8 mouse cellular contexts compared by ENCODE assay signal in genomic region chr19:9065621-9066561, GRCm38 (mm10). TPM values are rescaled to one million over a fixed set of nuclear protein-coding genes. Genes with fewer than 3 reads are reported as not detected.
DNase-seq lines count a peak whose midpoint lies in the region; ATAC-seq and TF ChIP-seq lines count a peak whose summit lies in the region.

No protein-coding gene starts in this region.

- H3K27ac ChIP-seq in heart, adult 2 months, result peak overlapping the region; percentile 38
- H3K27ac ChIP-seq in embryonic facial prominence, embryonic 15.5 days (replicated peaks), result peak overlapping the region; percentile 9
- peak overlapping the region; percentile 59 for H3K27ac ChIP-seq in neural tube, embryonic 13.5 days (replicated peaks)

- TF ChIP-seq EP300 in heart, adult 2 months (IDR thresholded peaks at IDR 0.05; ENCODE audit: insufficient read depth, low read depth, low read length), result no peak

- H3K79me2 ChIP-seq in heart, adult 2 months (replicated peaks; ENCODE audit: control insufficient read depth, insufficient read depth, low read length), result no peaks in the 10 kb centered on the region
- H3K79me2 ChIP-seq in C2C12 (ENCODE audit: control insufficient read depth, insufficient read depth), result no peaks in the 10 kb centered on the region

- peaks cover 2% of the 10 kb centered on the region; the same call in 1 of the 2 replicates for H3K36me3 ChIP-seq in heart, adult 2 months (ENCODE audit: control insufficient read depth, insufficient read depth, low read length)
- H3K36me3 ChIP-seq in C2C12 (ENCODE audit: control insufficient read depth, insufficient read depth), result no peaks in the 10 kb centered on the region
- no peaks in the 10 kb centered on the region for H3K36me3 ChIP-seq in embryonic facial prominence, embryonic 15.5 days
- no peaks in the 10 kb centered on the region for H3K36me3 ChIP-seq in neural tube, embryonic 13.5 days

- H3K4me2 ChIP-seq in embryonic facial prominence, embryonic 15.5 days (replicated peaks), result no peak overlapping the region
- no peak overlapping the region for H3K4me2 ChIP-seq in neural tube, embryonic 13.5 days

- H3ac ChIP-seq in C2C12 (ENCODE audit: control insufficient read depth, insufficient read length, low read depth), result no peak overlapping the region

- no peaks in the 10 kb centered on the region for H3K9me3 ChIP-seq in embryonic facial prominence, embryonic 15.5 days (replicated peaks)
- H3K9me3 ChIP-seq in neural tube, embryonic 13.5 days, result no peaks in the 10 kb centered on the region

- H3K27me3 ChIP-seq in heart, adult 2 months (ENCODE audit: control insufficient read depth, insufficient read depth, low read length), result no peaks in the 10 kb centered on the region
- H3K27me3 ChIP-seq in C2C12 (ENCODE audit: control insufficient read depth, insufficient read depth, insufficient read length), result no peaks in the 10 kb centered on the region
- no peaks in the 10 kb centered on the region for H3K27me3 ChIP-seq in embryonic facial prominence, embryonic 15.5 days
- H3K27me3 ChIP-seq in neural tube, embryonic 13.5 days, result no peaks in the 10 kb centered on the region

- intact Hi-C loops in heart, adult 2 months (cut with DNase I), result no loop called here
- intact Hi-C loops in heart, postnatal 36 days (cut with DNase I), result no loop called here

- peak; percentile 70 for ATAC-seq in embryonic facial prominence, embryonic 15.5 days (ENCODE audit: insufficient number of reproducible peaks, low FRiP score, low TSS enrichment, low read depth)
- ATAC-seq in neural tube, embryonic 13.5 days (ENCODE audit: low read depth), result peak; percentile 76
- ATAC-seq in erythroblast, adult 5-6 weeks (replicated peaks; ENCODE audit: low FRiP score, poor library complexity, severe bottlenecking), result no peak

- H3K4me3 ChIP-seq in heart, adult 2 months, result no peak overlapping the region
- no peak overlapping the region for H3K4me3 ChIP-seq in C2C12 (ENCODE audit: insufficient read depth, poor library complexity, severe bottlenecking)
- H3K4me3 ChIP-seq in embryonic facial prominence, embryonic 15.5 days (replicated peaks), result no peak overlapping the region
- no peak overlapping the region for H3K4me3 ChIP-seq in neural tube, embryonic 13.5 days

- no peak for TF ChIP-seq POLR2A in heart, adult 2 months (IDR thresholded peaks at IDR 0.05; ENCODE audit: insufficient read depth, low read depth, low read length)

- 49% methylated on average over 9 of the region's 9 CpGs for WGBS in heart, adult 2 months
- WGBS in embryonic facial prominence, embryonic 15.5 days, result 44% methylated on average over 9 of the region's 9 CpGs
- WGBS in neural tube, embryonic 13.5 days, result 50% methylated on average over 9 of the region's 9 CpGs

- TF ChIP-seq CTCF in heart, adult 2 months (IDR thresholded peaks at IDR 0.05), result no peak
- no peak for TF ChIP-seq CTCF in C2C12 (IDR thresholded peaks at IDR 0.05; ENCODE audit: control insufficient read depth, insufficient read depth, insufficient read length)

- peaks cover 18% of the 10 kb centered on the region for H3K4me1 ChIP-seq in heart, adult 2 months (ENCODE audit: control insufficient read depth, insufficient read depth, low read length)
- H3K4me1 ChIP-seq in embryonic facial prominence, embryonic 15.5 days, result peaks cover 23% of the 10 kb centered on the region
- peaks cover 28% of the 10 kb centered on the region for H3K4me1 ChIP-seq in neural tube, embryonic 13.5 days (replicated peaks)

- no peak for DNase-seq in heart, adult 2 months
- DNase-seq in heart, postnatal 36 days, result no peak
- peak; percentile 51 for DNase-seq in layer of hippocampus, adult 9-11 months
- DNase-seq in gastrocnemius, postnatal 25 days, result no peak

- H3K79me3 ChIP-seq in C2C12 (ENCODE audit: low read depth), result no peaks in the 10 kb centered on the region

- H3K9ac ChIP-seq in heart, adult 2 months (ENCODE audit: low read depth, low read length), result no peak overlapping the region
- no peak overlapping the region for H3K9ac ChIP-seq in embryonic facial prominence, embryonic 15.5 days
- no peak overlapping the region for H3K9ac ChIP-seq in neural tube, embryonic 13.5 days

TF ChIP-seq in C2C12, 6 proteins besides CTCF, POLR2A, EP300 and RAD21:
- TF ChIP-seq MAX (IDR thresholded peaks at IDR 0.05) (no peak), MYOD1 (IDR thresholded peaks at IDR 0.05; ENCODE audit: control insufficient read depth, insufficient read length, low read depth) (peak; percentile 91), CEBPB (IDR thresholded peaks at IDR 0.05; ENCODE audit: low read depth) (no peak), FOSL1 (IDR thresholded peaks at IDR 0.05; ENCODE audit: insufficient read depth, low read length, poor library complexity, severe bottlenecking) (peak; percentile 46)

RNA-seq across cellular contexts. Expression of gene Scgb1a1, which starts 21.9 kb away (rescaled TPM):
- total RNA-seq in heart, adult 2 months (2021), result under 1 TPM in 1 of 2 experiments, not detected in 1; 0.73 TPM
- 0.50 and 2,957 TPM in 2 replicates for polyA plus RNA-seq in heart, adult 2 months (2012; rRNA removed)
- not detected for total RNA-seq in heart, postnatal 36 days (2021)
- polyA plus RNA-seq in C2C12 (2012; fragmentation: generic; extraction: Trizol), result not detected
- 1.3 and 1.4 TPM in 2 replicates for polyA plus RNA-seq in embryonic facial prominence, embryonic 15.5 days (2015; fragmentation: Nextera tagmentation; extraction: Ambion mirVana)
- not detected in 2 replicates for polyA plus RNA-seq in neural tube, embryonic 13.5 days (2015; fragmentation: Nextera tagmentation; extraction: Ambion mirVana)
- not detected in 2 replicates for total RNA-seq in erythroblast, adult 5-6 weeks (2015; ENCODE audit: low replicate concordance)
- total RNA-seq in erythroblast, adult 5-6 weeks (2017; ENCODE audit: low replicate concordance), result not detected in 2 replicates
- not detected for total RNA-seq in gastrocnemius, postnatal 25 days (2021)

Comparison
In these comparisons a context has a peak if more than half of its experiments do, and no peak if none do; other contexts are left out.
1. H3K27ac ChIP-seq: peak in every context shown above with its lines; median percentile 59 in neural tube, embryonic 13.5 days; 38 in heart, adult 2 months; 9 in embryonic facial prominence, embryonic 15.5 days.